Mouse (Mus musculus) heart, adult 2 months (tissue): ENCODE results near the gene Kiz.

Source experiments
- CTCF ChIP-seq: fragments of 200-600 bp; IDR thresholded peaks from 2 replicates; pipeline ENCODE4 v1.8.1; 2022; ENCODE audit warnings: antibody characterized with exemption, mild to moderate bottlenecking, moderate library complexity
- POLR2A ChIP-seq: fragments of 200-500 bp; IDR thresholded peaks from 2 replicates; pipeline ENCODE4 v1.6.1; 2011; ENCODE audit warnings: mild to moderate bottlenecking, low read depth, low read length, control low read depth; ENCODE audit not compliant: insufficient read depth

DNA sequence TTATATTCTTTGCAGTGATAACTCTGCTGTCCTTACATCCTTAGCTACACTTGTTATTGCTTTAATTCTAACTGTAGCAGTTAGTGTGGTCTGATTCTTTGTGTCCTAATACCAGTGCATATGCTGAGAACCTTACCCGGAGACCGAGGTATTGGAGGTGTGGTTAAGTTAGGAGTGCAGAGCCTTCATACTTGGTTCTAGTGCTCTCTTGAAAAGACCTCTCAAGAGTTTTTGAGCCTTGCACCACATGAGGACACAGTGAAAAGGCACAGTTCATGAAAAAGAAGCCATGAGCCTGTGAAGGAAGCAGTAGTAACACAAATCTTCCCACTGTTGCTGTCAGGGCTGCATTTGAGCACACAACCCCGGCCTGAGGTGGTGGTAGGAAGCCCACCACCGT lies 26.0 kb downstream of the Kiz start:
- TF ChIP-seq POLR2A: no peak
- no peak for TF ChIP-seq CTCF
